Mouse (Mus musculus) megakaryocyte progenitor cell, adult 5-6 weeks (primary cell): ENCODE measurements around the gene Aym1. TPM values are rescaled to one million over a fixed set of nuclear protein-coding genes. Genes with fewer than 3 reads are reported as not detected.
"Not testable (repeated sequence)": the region's sequence is repeated elsewhere in the genome, so short reads cannot be mapped to it uniquely, and the experiment has no call there.

Source experiments
- ATAC-seq: replicated peaks from 2 replicates; pipeline ENCODE4 v1.8.0; 2016; ENCODE audit warnings: mild to moderate bottlenecking, moderate TSS enrichment, inconsistent platforms; ENCODE audit not compliant: poor library complexity
- total RNA-seq, 2 experiments: library from RNA; stranded (forward) in 1 of 2; stranded (reverse) in 1 of 2; fragments of 157-497, 149-512 nt in 1 of 2; fragments of 200-1000 nt in 1 of 2; gene quantifications; 2 replicates each; pipeline versions ENCODE4 v1.2.3 to v1.2.4; 2015 to 2017

Aym1 gene
- total RNA-seq (2015) (not detected in 2 replicates), total RNA-seq (2017) (not detected in 2 replicates)

DNA sequence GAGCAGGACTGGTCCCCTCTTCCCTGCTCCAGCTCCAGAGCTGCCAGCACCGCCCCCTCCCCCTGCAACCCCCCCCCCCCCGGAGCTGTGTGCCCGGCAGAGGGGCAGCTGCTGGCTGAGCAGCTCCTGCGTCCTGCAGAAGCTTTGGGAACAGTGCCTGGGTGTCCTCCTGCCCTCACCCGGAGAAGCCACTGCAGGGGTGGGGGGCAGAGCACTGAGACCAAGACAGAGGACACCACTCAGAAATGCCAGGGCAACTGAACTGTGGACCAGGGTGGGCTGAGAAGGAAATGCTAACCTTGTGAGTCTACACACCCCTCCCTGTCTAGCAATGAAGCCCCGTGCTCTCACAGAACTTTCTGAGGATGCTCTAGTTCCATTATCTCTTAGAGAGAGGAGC lies at the start of gene Aym1:
Aym1 (plus strand) TSS at position 109 of the 400 bp plus-strand sequence.
- ATAC-seq, result no peak

DNA sequence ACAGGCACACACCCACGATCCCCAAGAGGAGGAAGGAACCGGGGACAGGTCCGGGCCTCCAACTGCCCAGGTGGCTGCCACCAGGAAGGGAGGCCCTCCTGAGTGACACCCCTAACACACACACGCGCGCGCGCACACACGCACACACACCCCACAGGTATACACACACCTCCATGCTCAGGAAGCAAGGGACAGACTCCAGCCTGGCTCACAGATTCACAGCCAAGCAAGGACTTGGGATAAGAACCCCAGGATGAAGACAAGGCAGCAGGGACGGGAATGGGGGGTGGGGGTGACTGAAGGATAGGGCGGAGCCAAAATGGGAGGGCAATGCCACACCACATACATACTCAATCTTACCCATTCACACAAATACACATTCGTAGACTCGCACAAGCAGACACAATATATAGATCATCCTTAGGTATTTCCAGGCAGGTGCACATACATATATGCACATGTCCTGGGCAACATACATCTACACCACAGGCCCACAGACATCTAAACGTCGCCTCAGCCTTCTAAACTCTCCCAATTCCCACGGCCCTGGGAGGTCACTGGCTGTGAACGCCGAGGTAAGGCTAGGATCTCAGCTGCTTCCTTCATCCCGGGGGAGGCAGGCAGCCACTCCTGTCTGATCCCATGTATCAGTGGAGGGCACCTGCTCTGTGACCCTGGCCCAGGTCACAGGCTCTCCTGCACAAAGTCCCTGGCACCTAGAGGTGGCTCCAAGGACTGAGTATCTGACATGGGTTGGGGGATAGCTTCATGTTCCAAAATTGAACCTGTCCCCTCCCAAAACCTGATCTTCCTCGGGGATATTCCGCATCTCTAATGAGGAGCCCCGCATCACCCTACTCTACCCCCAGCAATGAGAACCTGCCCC lies 47.4 kb upstream of the Aym1 start:
- no peak for ATAC-seq

DNA sequence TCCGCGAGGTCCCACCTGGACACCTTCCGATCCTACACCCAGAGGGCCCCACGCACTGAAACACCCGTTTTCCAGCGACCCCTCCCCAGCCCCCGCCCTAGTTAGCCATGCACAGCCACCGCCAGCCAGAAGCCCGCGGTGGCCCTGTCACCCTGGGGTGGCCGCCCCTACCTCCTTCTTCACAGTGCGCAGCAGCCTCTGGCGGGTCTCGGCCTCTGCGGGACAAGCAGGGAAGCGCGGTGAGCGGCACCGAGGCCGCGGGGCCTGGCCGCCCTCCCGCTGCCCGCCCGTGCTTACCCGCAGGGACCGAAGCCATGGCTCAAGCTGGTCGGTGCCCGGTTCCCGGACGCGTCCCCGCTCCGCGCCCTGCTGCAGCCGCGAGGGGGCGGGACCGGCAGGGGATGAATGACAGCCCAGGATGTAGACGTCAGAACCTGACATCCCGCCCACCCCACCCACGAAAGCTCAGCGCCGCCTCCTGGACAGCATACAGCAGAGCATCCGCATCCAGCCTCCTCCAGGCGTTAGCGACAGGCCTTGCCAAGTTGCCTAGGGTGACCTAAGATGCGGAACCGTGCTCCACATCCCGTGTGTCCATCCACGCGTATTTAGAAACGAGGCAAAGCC lies 46.6 kb upstream of the Aym1 start, which contains the start of gene Sgsm1:
Sgsm1 (minus strand) TSS at position 410 of the 627 bp plus-strand sequence.
- ATAC-seq, result peak; percentile 86

DNA sequence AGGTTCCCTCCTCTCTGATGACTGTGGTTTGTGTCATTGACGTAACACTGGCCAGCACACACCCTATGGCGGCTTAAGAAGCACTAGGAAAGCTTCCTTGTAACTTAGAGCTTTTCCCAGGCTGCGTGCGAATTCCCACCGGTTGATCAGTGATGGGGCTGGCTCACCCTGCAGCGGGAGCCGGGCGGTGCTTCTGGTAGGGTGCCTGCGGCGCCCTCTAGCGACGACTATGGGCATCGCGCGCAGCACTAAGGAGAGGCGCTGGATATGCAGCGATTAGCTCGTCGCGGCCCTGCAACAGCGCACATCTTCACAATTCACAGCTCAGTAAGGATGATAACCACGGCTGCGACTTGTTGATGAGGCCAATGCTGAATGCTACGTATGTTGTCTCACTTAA lies 43.1 kb upstream of the Aym1 start:
- peak; percentile 75 for ATAC-seq

DNA sequence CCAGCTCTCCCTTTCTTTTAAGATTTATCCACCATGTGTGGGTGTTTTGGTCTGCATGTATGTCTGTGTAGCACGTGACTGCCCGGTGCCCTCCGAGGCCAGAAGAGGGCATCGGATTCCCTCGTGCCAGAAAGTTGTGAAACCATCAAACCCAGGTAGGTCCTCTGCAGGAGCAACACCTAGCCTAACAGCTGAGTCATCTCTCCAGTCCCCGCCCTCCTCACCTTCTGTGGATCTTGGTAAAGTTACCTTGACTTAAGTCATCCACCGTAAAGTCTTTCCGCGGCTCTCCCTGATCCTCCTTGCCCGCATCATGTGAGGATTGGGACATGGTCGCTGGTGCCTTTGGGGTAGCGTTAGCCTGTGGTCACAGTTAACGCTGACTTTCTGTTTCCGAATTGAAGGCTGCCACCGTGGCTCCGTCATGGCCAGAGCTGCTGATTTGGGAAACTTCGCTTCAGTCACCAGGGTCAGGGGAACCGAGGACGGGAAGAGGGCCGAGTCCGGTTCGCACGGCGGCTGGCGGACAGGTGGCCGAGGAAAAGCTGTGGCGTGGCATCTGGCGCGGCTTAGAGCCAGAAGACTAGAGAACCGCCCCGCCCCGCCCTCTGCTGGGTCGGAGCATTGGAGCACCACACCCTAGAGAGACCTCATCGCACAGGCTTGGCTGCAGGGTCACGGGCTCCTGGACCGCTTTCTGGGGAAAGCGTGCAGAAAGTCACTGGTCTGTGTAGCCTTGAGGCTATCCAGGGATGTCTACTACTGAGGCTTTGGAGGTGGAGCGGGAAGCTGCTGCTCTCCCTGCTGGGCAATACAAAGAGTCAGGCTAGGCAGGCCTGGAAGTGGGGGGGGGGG lies 33.1 kb upstream of the Aym1 start:
- peak; percentile 23; the same call in 1 of the 2 replicates for ATAC-seq

DNA sequence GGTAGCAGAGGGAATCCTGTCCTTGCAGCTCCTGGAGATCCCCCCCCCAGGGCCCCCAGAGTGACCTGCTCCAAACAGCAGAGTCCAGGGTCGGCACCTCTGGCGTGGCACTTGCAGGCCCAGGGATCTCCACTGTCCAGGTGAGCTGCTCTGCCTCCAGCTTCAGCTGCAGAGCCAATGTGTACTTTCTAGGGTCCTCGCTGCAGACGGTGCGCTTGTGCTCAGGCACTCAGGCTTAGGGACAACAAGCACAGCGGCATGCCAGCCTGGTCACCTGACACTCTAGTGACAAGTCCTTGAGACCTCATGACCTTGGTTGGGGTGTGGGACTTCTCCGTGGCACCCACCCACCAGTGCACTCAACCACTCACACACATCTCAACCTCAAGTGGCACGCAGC lies 27.6 kb upstream of the Aym1 start:
- ATAC-seq, result no peak

DNA sequence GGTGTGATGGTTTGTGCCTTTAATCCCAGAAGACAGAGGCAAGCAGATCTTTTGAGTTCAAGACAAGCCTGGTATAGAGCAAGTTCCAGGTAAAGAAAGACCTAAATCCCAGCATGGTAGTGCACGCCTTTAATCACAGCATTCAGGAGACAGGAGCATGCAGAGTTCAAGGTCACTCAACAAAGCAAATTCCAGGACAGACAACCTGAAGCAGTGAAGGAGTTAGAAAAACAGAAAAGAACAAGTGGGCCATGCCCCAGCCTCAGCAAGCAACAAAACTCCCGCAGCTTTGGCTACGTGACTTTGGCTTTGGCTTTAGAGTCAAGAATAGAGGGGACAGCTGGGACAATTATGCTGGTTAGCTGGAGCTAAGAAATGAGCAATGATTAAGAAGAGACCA lies 26.9 kb upstream of the Aym1 start:
- no peak for ATAC-seq

DNA sequence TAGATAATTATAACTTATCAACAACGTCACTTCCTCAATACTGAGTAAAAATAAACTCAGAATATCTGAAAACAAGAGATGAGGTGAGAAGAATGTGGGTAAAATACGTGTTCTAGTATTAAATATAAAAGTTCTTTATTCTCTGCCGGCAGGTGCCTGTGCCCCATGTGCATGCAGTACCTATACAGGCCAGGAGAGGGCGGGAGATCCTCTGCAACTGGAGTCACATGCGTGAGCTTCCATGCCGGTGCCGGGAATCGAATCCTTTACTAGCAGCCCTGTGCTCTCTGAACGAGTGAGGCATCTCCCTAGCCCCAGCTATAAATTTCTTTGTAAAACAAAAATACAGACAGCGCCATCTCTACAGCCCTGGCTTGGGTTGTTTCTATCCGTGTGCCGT lies 24.9 kb upstream of the Aym1 start:
- ATAC-seq, result no peak

DNA sequence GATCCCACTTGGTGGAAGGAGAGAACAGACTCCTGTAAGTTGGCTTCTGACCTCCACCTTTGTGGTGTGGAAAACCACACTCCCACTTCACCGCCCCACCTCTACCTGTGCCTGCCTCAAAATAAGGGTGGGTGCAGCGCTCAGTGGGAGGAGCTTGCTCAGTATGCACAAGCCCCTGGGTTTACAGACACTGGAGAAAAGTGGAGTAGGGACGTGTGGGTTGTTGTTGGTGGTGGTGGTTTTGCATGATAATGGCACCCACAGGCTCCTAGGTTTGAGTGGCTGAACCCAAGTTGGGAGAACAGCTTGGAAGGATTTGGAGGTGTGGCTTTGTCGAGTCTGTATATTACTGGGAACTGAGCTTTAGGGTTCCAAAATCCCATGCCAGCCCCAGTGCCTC lies 24.2 kb upstream of the Aym1 start:
- no peak for ATAC-seq

DNA sequence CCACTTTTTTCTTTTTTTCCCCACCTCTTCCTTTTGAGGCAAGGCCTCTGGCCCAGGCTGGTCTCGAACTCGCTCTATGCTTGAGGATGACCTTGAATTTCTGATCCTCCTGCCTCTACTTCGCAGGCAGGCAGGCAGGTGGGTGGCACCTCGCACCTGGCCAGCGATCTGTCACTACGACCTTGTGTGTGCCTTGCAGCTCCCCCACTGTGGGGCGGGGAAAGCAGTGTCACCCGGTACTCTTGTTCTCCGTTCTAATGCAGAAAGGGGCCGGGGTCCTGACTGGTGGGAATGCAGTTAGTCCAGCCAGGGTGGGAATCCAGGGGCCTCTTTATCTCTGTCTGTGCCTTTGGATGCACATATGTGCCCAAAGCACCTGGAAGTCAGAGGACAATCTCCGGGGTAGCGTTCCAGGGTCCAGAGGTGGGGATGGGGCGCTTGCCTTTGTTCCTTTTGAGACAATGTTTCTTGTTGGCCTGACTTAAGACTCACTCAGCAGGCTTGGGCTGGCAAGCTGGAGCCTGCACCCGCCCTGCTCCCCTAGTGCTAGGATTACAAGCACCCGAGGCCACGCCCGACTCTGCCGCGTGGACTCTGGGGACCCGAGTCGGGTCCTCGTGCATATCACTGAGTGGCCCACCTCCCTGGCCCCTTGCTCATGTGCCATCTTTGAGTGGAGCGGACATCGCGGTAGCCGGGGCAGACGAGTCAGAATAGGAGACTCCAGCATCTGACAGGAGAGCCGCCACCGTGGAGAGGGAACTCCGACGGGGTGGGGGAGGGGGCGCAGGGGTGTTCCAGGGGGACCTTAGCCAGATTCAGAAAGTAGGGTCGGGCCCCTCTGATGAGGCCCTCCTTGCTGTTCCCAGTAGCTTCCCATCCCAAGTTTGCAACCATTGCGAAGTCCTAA lies 22.2 kb upstream of the Aym1 start:
- no peak for ATAC-seq

DNA sequence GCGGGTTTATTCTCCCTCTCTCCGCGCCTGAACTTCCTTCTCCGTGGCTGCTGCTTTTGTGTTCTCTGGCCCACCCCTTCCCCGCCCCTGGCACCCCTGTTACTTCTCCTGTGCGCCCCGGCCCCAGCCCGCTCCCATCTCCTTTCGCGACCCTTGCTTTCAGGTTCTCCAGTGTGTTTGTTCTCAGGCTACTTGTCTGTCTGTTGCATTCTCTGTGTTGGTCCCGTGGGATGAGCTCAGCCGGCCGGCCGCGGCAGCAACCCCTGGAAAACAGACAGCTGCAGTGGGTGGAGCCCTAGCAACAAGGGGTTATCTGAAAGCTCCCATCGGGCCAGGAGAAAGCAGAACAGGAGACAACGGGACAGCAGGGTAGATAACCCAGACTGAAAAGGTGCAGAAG lies 21.4 kb upstream of the Aym1 start:
- ATAC-seq, result no peak

DNA sequence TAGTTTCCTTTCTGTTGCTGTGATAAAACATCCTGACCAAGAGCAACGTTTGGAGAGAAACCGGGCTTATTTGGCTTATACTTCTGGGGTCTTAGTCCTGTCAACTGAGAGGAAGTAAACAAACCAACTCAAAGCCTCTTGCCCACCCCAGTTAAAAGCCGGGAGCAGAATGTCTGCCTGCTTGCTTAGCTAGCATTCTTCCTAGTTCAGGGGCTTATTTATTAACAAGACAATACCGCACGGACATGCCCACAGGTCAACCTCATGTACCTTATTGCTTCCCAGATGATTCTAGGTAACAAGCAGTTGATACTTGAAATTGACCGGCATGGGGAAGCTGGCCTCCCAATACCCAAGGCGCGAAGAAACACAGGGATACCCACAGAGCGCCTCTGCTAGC lies 20.8 kb upstream of the Aym1 start:
- no peak for ATAC-seq

DNA sequence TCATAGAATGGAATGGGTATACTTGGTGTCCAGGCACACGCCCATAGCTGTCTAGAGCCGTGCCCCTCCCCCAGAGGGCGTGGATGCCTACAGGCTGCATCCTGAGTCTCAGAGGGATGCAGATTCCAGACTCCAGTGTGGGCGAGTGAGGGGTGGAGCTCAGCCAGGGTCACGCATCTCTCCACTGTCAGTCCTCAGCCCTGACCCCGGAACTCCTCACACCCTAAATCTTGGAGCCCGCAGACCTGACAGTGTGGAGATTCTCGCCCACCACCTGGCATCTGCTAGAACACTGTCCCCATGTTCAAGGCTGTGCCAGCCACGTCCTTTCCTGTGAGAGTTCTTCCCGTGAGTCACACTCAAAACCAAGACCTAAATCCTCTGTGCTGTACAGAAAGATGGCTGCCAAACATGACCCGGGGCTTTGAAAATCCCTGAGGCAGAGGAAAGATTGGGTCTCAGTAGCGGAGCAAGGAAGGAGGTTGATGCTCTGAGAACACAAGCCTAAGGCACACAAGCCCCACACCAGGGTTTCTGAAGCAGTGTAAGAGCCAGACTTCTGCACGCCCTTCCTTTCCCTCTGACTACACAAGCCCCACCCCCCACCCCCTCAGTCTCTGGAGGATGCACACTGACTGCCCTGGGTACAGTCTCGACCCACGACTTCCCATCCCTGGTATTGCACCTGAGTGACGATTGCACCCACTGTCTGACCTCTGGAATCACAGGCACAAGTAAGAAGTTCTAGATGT lies 12.3 kb upstream of the Aym1 start:
- ATAC-seq, result no peak

DNA sequence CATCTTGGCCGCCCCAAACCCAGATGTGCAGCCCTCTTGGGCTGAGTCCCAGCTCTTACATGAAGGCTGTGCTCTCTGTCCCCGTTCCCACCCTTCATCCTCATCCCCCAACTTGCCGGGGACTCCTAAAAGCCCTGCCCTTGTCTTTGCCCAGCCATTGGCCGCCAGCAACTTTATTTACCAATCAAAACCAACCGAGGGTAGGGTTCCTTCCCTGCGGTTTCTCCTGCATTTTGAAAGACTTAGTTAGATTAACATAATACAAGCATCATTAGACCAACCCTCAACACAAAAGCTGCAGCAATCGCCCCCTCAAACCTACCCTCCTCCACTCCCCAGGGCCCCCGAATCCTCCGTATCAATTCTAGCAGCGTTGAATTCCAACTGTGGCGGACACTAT lies 11.3 kb upstream of the Aym1 start:
- ATAC-seq, result no peak

DNA sequence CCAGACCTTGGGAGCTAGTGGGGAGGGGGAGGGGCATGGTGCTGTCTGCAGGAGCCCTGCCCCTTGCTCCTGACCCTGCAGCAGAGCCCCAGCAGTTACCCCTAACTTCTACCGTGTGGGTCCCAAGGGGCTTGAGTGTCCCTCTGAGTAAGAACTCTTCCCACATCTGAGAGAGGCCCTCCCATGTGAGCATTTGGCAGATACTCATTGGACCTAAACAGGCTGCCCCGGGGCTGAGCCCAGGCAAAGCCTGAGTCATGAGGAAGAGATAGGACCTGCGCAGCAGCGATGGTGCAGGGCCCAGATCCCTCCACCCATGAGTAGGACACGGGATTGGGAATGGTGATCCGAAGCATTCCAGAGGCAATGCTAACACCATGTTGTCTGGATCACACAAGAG lies 10.4 kb upstream of the Aym1 start:
- not testable (repeated sequence) for ATAC-seq

DNA sequence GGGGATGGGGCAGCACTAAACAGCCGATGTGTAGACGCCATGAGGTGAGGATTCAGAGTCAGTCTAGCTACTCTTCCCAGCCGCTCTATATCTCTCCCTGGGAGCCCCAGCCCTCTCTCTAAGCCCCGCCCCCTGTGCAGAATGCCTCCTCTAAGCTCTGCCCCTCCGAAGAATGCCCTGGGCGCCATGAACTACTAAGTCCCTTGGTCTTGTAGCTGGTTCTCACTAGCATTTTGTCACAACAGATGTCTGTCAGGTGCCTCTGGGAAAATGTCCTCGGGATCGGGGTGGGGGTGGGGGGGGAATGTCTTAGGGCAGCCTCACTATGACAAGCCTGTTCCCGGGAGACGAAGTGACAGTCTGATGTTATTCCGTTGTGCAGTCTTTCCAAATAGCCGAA lies 9.5 kb upstream of the Aym1 start:
- no peak for ATAC-seq

DNA sequence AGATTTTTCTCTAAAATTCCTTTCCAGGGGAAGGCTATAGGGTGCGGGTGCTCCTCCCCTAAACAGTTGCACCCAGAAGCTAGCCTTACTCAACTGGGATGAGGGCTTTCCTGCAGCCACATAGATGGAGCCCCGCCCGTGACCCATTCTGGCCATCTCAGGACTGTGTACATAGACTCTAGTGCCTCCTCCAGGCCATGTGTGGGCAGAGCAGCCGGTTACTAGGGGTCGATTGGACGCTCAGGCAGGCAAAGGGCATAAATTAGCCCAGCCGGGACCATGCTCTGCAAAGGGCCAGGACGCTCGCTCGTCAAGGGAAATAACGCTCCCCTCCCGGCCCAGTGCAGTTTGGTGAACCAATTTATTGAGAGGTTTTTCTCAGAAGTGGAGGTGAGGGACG lies 8.5 kb upstream of the Aym1 start:
- no peak for ATAC-seq

DNA sequence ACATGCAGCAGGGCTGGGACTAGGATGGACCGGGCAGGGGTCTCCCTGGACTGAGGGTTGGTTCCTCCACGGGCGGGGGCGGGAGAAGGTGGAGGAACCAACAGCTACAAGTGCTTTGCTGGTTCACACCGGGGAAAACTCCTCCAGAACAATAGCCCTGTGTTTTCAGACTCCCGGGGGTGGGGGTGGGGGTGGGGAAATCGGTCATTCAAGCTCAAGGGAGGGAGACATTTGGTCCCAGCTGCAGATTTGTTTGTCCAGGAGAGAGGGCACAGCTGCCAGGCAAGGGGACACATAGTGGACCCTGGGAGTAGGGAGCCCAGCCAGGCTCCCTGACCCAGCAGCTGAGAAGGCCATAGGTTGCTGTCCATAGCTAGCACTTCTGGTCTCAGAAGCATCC lies 7.9 kb upstream of the Aym1 start:
- ATAC-seq, result no peak

DNA sequence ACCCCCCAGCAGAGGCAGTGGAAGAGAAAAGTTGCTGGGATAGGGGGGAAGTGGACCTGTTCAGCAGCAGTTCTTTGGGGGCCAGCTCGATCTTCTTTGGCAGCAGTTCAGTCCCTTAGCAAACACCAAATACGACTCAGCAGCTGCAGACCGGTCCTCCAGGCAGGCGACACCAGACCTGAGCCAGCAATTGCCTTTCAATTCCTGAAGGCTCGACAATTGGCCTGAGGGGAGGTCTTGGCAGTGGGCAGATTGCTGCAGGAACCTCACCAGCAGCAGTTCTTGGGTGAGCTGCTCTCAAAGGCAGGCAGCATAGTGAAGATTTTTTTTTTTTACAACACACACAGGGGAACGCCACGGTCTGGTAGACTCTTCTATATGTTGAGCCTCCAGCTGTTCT lies 7.3 kb upstream of the Aym1 start:
- ATAC-seq, result no peak

DNA sequence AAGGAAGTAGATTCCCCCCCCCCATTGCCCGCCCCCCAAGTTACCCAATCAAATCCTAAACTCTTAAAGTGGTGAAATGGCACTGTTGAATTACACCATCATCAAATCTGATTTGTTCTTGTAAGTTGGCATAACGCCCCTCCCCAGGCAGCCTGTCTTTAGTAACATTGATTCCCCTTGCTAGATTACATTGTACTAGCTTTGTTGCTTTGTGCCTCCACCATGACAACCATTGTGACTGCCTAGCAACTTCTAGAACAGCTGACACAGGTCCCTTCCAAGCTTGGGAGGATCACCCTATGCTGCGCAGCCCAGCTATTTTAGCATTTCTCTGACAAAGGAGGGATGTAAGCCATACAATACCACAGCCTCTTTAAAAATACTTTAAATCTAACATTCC lies 5.3 kb upstream of the Aym1 start:
- no peak for ATAC-seq
